Mouse (Mus musculus) urinary bladder, postnatal 36 days (tissue): ENCODE measurements around the gene Gpatch2.

ENCODE experiments used
- DNase-seq, 2 experiments: peaks; one replicate each; pipeline ENCODE4 v3.0.0; 2022; ENCODE audit warnings: low spot score in 2 of 2, mixed read lengths in 1 of 2

The Gpatch2 gene

GRCm38 (mm10) chr1:187366806-187367205, 151.5 kb downstream of the Gpatch2 start:
- no peak for DNase-seq

GRCm38 (mm10) chr1:187369049-187369448, 153.7 kb downstream of the Gpatch2 start:
- no peak for DNase-seq

GRCm38 (mm10) chr1:187373506-187373905, 158.2 kb downstream of the Gpatch2 start:
- DNase-seq = no peak

- no peak for DNase-seq
These were observed 159.1 kb downstream of the Gpatch2 start for GRCm38 (mm10) chr1:187374418-187374817.

GRCm38 (mm10) chr1:187376946-187377671, 161.8 kb downstream of the Gpatch2 start:
- DNase-seq = no peak

- no peak for DNase-seq
These were observed 162.7 kb downstream of the Gpatch2 start for GRCm38 (mm10) chr1:187377865-187378524.

- DNase-seq = peak in 1 of 2 experiments; percentile 23
These were observed 174.2 kb downstream of the Gpatch2 start for GRCm38 (mm10) chr1:187389476-187389875.

- no peak for DNase-seq
These were observed 185.5 kb downstream of the Gpatch2 start for GRCm38 (mm10) chr1:187400834-187401233.
